Mouse (Mus musculus): Measurements from ENCODE around the gene Chst15. TPM values are rescaled to one million over a fixed set of nuclear protein-coding genes. Genes with fewer than 3 reads are reported as not detected.
A peak's percentile ranks its signal among the peaks of the same experiment; 100 is the strongest.

The Chst15 gene
- polyA plus RNA-seq, 1 experiment, result 17.6 TPM

- TF ChIP-seq POLR2A (IDR thresholded peaks at IDR 0.05; ENCODE audit: low read depth, low read length) (no peak), CTCF (conservative IDR thresholded peaks at IDR 0.05; ENCODE audit: insufficient read depth, insufficient read length, low read depth, low read length) (no peak)
- no peak overlapping the region for H3K4me3 ChIP-seq (ENCODE audit: insufficient read depth, low read depth, low read length)
- WGBS, result 52% methylated on average over 3 of the region's 3 CpGs
- no peaks in the 10 kb centered on the region for H3K27me3 ChIP-seq (replicated peaks; ENCODE audit: control insufficient read depth, insufficient read depth, low read length)
- H3K36me3 ChIP-seq (ENCODE audit: control insufficient read depth, insufficient read depth, low read length), result no peaks in the 10 kb centered on the region
- H3K4me1 ChIP-seq (ENCODE audit: control insufficient read depth, insufficient read depth, low read length), result peaks cover 6% of the 10 kb centered on the region; the same call in 1 of the 2 replicates
- DNase-seq, result peak; percentile 46
- H3K27ac ChIP-seq (ENCODE audit: insufficient read depth, low read depth, low read length), result no peak overlapping the region
These were observed 78.1 kb downstream of the Chst15 start for GRCm38 (mm10) chr7:132238921-132239320.

GRCm38 (mm10) chr7:132237191-132237590 lies 79.8 kb downstream of the Chst15 start:
- H3K36me3 ChIP-seq (ENCODE audit: control insufficient read depth, insufficient read depth, low read length), result no peaks in the 10 kb centered on the region
- peak; percentile 84 for DNase-seq
- no peak overlapping the region for H3K4me3 ChIP-seq (ENCODE audit: insufficient read depth, low read depth, low read length)
- H3K27me3 ChIP-seq (replicated peaks; ENCODE audit: control insufficient read depth, insufficient read depth, low read length), result no peaks in the 10 kb centered on the region
- WGBS, result 59% methylated on average over 4 of the region's 4 CpGs
- peak overlapping the region; percentile 82 for H3K27ac ChIP-seq (ENCODE audit: insufficient read depth, low read depth, low read length)
- TF ChIP-seq CTCF (conservative IDR thresholded peaks at IDR 0.05; ENCODE audit: insufficient read depth, insufficient read length, low read depth, low read length) (no peak), POLR2A (IDR thresholded peaks at IDR 0.05; ENCODE audit: low read depth, low read length) (no peak)
- H3K4me1 ChIP-seq (ENCODE audit: control insufficient read depth, insufficient read depth, low read length), result peaks cover 6% of the 10 kb centered on the region; the same call in 1 of the 2 replicates

GRCm38 (mm10) chr7:132236789-132237188 lies 80.2 kb downstream of the Chst15 start:
- no peaks in the 10 kb centered on the region for H3K36me3 ChIP-seq (ENCODE audit: control insufficient read depth, insufficient read depth, low read length)
- WGBS, result 66% methylated on average over 8 of the region's 8 CpGs
- peak; percentile 62 for DNase-seq
- peaks cover 6% of the 10 kb centered on the region; the same call in 1 of the 2 replicates for H3K4me1 ChIP-seq (ENCODE audit: control insufficient read depth, insufficient read depth, low read length)
- H3K27ac ChIP-seq (ENCODE audit: insufficient read depth, low read depth, low read length), result peak overlapping the region; percentile 49
- no peak overlapping the region for H3K4me3 ChIP-seq (ENCODE audit: insufficient read depth, low read depth, low read length)
- TF ChIP-seq POLR2A (IDR thresholded peaks at IDR 0.05; ENCODE audit: low read depth, low read length), result no peak
- no peak for TF ChIP-seq CTCF (conservative IDR thresholded peaks at IDR 0.05; ENCODE audit: insufficient read depth, insufficient read length, low read depth, low read length)
- no peaks in the 10 kb centered on the region for H3K27me3 ChIP-seq (replicated peaks; ENCODE audit: control insufficient read depth, insufficient read depth, low read length)

- TF ChIP-seq POLR2A (IDR thresholded peaks at IDR 0.05; ENCODE audit: low read depth, low read length), result no peak
- TF ChIP-seq CTCF (conservative IDR thresholded peaks at IDR 0.05; ENCODE audit: insufficient read depth, insufficient read length, low read depth, low read length), result no peak
These were observed 82.8 kb downstream of the Chst15 start for GRCm38 (mm10) chr7:132234250-132234649.

GRCm38 (mm10) chr7:132233732-132234131 lies 83.3 kb downstream of the Chst15 start:
- Histone ChIP-seq H3K36me3 (ENCODE audit: control insufficient read depth, insufficient read depth, low read length) (no peaks in the 10 kb centered on the region), H3K27me3 (replicated peaks; ENCODE audit: control insufficient read depth, insufficient read depth, low read length) (no peaks in the 10 kb centered on the region), H3K4me3 (ENCODE audit: insufficient read depth, low read depth, low read length) (no peak overlapping the region), H3K4me1 (ENCODE audit: control insufficient read depth, insufficient read depth, low read length) (peaks cover 6% of the 10 kb centered on the region; the same call in 1 of the 2 replicates), H3K27ac (ENCODE audit: insufficient read depth, low read depth, low read length) (no peak overlapping the region; the same call in 1 of the 2 replicates)
- WGBS, result 80% methylated on average over 4 of the region's 4 CpGs
- no peak for DNase-seq
- TF ChIP-seq CTCF (conservative IDR thresholded peaks at IDR 0.05; ENCODE audit: insufficient read depth, insufficient read length, low read depth, low read length) (no peak), POLR2A (IDR thresholded peaks at IDR 0.05; ENCODE audit: low read depth, low read length) (no peak)

More at GRCm38 (mm10) chr7:132234250-132234649, 82.8 kb downstream of the Chst15 start:
- H3K36me3 ChIP-seq (ENCODE audit: control insufficient read depth, insufficient read depth, low read length), result no peaks in the 10 kb centered on the region
- H3K4me3 ChIP-seq (ENCODE audit: insufficient read depth, low read depth, low read length), result no peak overlapping the region
- H3K4me1 ChIP-seq (ENCODE audit: control insufficient read depth, insufficient read depth, low read length), result peaks cover 6% of the 10 kb centered on the region; the same call in 1 of the 2 replicates
- no peak for DNase-seq
- no peak overlapping the region for H3K27ac ChIP-seq (ENCODE audit: insufficient read depth, low read depth, low read length)
- WGBS, result 78% methylated on average over 3 of the region's 3 CpGs
- no peaks in the 10 kb centered on the region for H3K27me3 ChIP-seq (replicated peaks; ENCODE audit: control insufficient read depth, insufficient read depth, low read length)

- no peaks in the 10 kb centered on the region for H3K27me3 ChIP-seq (replicated peaks; ENCODE audit: control insufficient read depth, insufficient read depth, low read length)
- no peak overlapping the region for H3K4me3 ChIP-seq (ENCODE audit: insufficient read depth, low read depth, low read length)
- TF ChIP-seq POLR2A (IDR thresholded peaks at IDR 0.05; ENCODE audit: low read depth, low read length), result no peak
- no peak for TF ChIP-seq CTCF (conservative IDR thresholded peaks at IDR 0.05; ENCODE audit: insufficient read depth, insufficient read length, low read depth, low read length)
- peak; percentile 78 for DNase-seq
- WGBS, result 20% methylated on average over 2 of the region's 2 CpGs
- no peaks in the 10 kb centered on the region for H3K36me3 ChIP-seq (ENCODE audit: control insufficient read depth, insufficient read depth, low read length)
- 0 out of 2 replicates have a peak, but pooled peaks cover 2% of the 10 kb centered on the region for H3K4me1 ChIP-seq (ENCODE audit: control insufficient read depth, insufficient read depth, low read length)
- H3K27ac ChIP-seq (ENCODE audit: insufficient read depth, low read depth, low read length), result 0 out of 2 replicates have a peak overlapping the region, but pooled peaks have one; percentile 27
These were observed 84.1 kb downstream of the Chst15 start for GRCm38 (mm10) chr7:132232937-132233336.

- no peaks in the 10 kb centered on the region for H3K36me3 ChIP-seq (ENCODE audit: control insufficient read depth, insufficient read depth, low read length)
- WGBS, result 91% methylated on average over 3 of the region's 3 CpGs
- TF ChIP-seq POLR2A (IDR thresholded peaks at IDR 0.05; ENCODE audit: low read depth, low read length), result no peak
- TF ChIP-seq CTCF (conservative IDR thresholded peaks at IDR 0.05; ENCODE audit: insufficient read depth, insufficient read length, low read depth, low read length), result no peak
- no peaks in the 10 kb centered on the region for H3K27me3 ChIP-seq (replicated peaks; ENCODE audit: control insufficient read depth, insufficient read depth, low read length)
- no peak overlapping the region for H3K27ac ChIP-seq (ENCODE audit: insufficient read depth, low read depth, low read length)
- no peak for DNase-seq
- H3K4me1 ChIP-seq (ENCODE audit: control insufficient read depth, insufficient read depth, low read length), result no peaks in the 10 kb centered on the region
- no peak overlapping the region for H3K4me3 ChIP-seq (ENCODE audit: insufficient read depth, low read depth, low read length)
These were observed 85.6 kb downstream of the Chst15 start for GRCm38 (mm10) chr7:132231476-132231875.

Measured in kidney, adult 2 months (tissue).